Mouse (Mus musculus): ENCODE data around the gene Fgf7.

- no peak for TF ChIP-seq CTCF (IDR thresholded peaks at IDR 0.05; ENCODE audit: extremely low read depth, insufficient read depth, low read length)
- TF ChIP-seq POLR2A (IDR thresholded peaks at IDR 0.05; ENCODE audit: extremely low read depth, insufficient read depth, low read length), result no peak
Observed at GRCm38 (mm10) chr2:126073744-126074143, 39.3 kb downstream of the Fgf7 start.
